Mouse (Mus musculus): ENCODE data around the gene Gm43191.
"Not testable (repeated sequence)": the region's sequence is repeated elsewhere in the genome, so short reads cannot be mapped to it uniquely, and the experiment has no call there.

The Gm43191 gene

DNA sequence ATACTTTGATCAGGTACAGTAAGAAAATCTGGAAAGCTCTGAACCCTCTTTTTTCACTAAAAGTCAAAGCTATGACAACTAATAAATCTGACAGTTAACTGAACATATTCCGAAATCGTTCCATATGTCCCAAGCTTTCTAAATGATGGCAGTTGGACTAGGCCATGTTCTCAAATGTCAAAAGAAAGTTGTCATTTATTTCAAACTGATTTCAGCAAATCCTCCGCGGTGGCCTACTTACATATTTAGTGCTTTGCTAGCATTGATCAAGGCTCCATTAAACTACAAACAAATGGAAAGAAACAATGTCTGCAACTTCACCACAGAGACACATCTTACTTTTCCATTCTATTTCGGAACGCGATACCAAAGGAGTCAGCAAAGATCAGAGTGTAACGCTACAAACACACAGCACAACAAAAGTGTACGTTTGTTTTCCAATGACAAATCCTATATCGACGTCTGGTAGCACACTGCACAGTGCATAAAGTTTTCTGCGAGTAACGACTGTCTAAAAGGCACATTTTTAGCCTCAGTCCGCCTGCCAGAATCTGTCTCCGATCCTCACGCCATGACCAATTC, 19.7 kb downstream of the Gm43191 start:
- DNase-seq: no peak

DNA sequence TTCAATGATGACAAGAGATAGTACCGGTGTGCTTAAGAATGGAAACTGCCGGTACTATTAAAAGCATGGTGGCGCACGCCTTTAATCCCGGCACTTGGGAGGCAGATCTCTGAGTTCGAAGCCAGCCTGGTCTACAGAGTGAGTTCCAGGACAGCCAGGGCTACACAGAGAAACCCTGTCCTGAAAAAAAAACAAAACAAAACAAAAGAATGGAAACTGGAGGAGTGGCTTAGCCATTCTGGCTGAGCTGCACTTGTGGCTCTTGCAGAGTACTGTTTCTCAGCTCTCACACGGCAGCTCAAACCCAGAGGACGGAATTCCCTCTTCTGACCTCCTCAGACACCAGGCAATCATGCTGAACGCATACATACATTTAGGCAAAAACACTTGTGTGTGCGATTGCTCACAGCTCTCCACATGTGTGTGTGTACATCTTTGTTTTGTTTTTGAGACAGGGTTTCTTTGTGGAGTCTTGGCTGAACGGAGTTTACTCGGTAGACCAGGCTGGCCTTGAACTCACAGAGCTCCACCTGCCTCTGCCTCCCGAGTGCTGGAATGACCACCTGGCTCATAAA, 21.1 kb downstream of the Gm43191 start:
- no peak for DNase-seq

DNA sequence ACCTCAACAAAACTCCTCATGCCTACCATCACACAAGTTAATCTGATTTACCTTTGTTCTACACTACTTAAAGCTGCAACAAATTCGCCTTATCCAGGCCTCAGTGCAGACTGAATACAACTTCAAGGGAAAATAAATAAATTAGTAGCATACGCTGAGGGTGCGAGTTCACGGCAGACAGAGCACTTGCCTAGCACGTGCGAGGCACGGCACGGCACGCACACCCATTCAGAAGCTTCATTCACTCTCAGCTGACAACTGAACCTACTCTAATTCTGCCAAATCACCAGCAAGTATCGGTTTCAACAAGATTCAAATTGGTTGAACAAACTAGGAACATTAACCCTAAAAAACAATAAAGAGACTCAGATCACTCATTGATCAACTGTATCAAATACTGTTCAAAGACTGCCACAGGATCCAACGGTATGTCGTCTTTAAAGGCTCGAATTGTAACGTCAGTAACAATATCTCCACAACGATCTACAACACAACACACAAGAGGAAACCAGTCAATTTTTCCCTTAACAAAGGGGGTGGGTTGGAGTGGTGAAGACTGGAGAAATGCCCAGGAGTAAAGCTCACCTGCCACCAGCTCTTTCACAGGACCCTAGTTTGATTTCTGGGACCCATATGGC, 22.0 kb downstream of the Gm43191 start:
- no peak for DNase-seq

DNA sequence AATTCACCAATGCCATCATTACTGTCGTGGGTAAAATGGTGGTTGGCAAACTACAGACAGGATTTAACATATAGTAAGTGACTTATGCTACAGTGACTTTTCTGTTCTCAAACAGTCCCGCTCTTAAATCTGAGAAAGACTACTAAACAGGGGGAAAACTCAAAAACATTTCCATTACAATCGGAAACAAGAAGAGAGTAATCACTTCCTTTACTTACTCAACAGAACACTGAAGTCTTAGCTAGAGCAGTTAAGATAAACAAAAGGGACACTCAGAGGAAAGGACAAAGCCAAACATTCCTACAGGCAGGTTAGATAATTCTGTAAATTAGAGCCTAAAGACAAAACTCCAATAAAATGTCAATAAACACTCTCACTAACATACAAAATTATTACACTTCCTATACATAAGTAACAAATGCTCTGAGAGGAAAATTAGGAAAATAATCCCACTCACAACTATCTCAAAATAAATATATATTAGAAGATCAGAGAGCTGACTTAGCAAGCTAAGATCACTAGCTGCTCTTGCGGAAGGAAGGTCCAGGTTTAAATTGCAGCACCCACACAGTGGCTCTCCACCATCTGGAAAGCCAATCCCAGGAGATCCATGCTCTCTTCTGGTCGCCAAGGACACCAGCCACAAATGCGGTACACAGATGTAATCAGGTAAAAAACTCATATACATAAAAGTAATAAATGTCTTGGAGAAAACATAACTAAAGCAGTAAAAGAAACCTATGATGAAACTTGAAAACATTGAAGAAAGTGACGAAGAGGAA, 24.7 kb downstream of the Gm43191 start:
- DNase-seq: no peak

DNA sequence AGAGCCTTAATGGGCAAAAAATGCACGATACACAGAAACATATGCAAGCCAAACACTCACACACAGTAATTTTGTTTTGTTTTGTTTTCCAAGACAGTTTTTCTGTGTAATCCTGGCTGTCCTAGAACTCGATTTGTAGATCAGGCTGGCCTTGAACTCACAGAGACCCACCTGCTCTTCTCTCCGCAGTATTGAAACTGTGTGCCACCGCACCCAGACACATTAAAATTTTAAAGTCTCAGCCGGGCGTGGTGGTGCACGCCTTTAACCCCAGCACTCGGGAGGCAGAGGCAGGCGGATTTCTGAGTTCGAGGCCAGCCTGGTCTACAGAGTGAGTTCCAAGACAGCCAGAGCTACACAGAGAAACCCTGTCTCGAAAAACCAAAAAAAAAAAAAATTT, 27.0 kb downstream of the Gm43191 start:
- DNase-seq: not testable (repeated sequence)

DNA sequence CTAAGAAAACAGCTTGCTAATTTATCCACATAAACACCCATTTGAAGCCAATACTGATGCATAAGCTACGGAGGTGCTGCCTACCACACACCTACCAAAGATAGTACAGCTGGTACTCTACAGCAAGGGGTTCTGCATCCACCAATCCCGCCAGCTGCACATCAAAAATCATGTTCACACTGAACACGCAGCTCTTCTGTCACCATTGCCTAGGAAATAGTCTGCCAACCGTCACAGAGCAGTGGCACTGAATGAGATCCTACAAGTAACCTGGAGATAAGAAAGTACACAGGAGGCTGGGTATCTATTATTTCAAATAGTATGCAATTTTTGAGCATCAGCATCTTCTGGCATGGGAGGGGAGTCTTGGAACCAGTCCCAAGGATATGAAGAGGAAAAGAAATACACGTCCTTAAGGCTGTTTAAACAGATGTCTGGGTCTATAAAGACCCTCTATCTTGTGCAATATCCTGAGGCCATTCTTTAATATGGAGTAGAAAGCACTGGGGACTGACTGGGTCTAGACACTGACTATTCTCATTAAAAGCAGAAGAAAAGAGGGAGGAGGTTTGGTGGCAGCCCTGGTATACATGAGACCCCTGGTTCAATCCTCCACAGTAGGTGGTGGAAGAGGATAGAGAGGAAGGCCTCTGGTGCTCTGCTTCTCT, 27.6 kb downstream of the Gm43191 start:
- DNase-seq: no peak

DNA sequence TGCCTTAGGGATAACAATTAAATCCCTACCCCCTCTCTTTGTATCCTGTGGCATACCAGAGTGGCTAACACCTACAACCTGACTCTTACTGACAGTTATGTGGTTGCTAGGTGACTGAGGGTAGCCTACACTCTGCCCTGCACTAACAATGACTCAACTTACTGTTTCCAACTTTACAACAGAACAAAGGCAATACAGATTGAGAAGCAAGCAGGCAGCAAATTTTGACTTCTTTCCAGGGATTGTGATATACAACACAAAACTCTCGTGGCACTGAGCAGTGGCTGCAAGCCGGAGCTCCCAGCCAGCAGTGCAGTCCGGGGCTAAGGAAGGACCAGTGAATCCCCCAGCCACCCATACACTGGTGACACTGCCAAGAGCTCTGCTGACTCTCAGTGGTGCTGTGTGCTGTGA, 29.0 kb downstream of the Gm43191 start:
- no peak for DNase-seq

DNA sequence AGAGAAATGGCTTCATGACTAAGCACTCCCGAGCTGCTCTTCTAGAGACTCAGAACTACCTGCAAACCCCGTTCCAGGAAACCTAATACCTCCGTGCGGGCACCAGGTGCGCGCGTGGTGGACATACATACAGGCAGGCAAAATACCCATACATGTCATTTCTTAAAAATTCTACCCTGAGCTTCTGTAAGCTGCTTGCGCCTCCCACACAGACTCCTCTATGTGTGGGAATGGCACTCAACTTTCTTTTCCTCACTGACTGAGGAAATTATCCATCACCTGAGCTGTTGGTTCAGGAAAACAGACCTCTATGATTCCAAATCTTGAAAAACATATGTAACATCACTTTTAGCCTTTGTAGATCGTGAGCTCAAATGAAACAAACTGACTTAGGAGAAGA, 30.4 kb downstream of the Gm43191 start:
- no peak for DNase-seq

DNA sequence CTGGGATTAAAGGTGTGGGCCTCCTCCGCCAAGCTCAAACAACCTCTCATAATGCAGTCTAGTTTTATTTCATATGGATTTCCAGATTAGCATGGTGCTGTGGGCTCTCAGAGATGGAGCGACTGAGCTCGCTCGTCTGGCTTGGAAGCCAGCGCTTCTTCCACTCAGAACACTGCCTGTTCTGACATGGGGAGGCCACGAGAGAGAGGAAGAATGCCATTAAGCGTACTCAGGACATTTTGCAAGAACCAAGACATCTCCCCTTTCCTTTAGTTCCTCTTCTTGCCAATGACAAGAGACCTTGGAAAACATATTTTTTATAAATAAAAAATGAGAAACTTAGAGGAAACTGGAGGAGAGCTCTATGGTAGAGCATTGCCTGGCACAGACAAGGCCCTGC, 32.3 kb downstream of the Gm43191 start:
- no peak for DNase-seq

DNA sequence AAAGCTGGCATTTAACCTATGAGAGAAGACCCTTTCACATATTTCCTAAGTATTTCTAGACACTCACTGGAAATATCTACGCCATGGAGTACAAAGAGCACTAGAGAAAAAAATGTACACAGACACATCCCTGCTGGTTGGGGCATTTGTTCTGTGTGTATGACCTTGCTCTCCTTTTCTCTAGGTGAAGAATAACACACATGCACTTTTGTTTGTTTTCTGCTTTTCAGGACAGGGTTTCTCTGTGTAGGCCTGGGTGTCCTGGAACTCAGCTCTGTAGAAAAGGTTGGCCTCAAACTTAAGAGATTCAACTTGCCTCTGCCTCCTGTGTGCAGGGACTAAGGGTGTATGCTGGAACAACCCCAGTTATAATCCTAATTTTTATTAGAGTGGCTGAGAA, 34.7 kb downstream of the Gm43191 start:
- no peak for DNase-seq

DNA sequence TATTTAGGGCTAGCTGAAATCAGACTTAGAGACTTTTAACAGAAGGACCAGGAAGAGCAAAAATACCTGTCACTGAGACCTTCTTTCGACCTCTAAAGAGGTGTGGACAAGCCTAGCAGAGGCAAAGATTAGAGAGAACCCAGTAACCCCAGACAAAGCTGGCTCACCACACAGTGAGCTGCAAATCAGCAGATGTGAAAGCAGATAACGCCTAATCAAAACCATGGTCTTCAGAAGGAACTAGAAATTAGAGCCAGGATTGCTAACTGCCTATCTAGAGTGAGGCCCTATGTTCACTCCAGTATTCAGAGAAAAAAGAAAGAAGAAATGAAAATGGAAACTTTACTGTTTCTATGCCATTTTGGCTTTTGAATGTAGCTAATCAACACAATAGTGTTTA, 38.7 kb downstream of the Gm43191 start:
- DNase-seq: no peak

DNA sequence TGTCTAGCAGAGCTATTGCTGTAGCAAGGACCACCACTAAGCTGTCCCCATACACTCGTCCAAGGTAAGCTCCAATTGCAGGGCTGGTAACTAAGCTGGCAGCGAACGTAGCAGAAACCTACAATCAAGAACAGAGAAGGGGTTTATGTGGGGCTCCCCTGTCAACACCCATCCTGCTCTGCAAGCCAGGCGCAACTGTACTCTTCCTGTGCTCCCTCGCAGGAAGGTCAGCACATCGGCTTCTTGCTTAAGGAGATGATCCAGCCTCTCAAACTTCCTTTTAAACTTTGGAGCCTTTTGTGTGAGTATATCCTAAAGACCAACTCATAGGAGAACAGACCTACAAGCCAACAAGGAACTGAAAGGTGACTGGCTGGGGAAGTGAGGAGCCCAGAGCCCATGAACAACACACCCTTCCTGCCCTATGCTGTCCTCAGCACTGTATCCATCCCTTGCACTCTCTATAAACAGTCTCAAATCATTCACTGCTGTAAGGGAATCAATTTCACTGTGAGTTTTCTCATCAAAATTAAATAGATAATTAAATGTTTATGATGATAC, 39.2 kb downstream of the Gm43191 start:
- no peak for DNase-seq

DNA sequence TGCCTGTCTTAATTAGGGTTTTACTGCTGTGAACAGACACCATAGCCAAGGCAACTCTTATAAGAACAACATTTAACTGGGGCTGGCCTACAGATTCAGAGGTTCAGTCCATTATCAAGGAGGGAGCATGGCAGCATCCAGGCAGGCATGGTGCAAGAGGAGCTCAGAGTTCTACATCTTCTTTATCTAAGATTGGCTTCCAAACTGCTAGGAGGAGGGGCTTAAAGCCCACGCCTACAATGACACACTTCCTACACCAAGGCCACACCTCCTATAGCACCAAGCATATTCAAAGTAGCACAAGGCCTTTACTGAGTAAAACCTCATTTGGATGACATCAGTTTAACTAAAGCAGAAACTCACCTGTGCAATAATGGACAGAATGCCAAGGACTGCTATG, 41.0 kb downstream of the Gm43191 start:
- no peak for DNase-seq

DNA sequence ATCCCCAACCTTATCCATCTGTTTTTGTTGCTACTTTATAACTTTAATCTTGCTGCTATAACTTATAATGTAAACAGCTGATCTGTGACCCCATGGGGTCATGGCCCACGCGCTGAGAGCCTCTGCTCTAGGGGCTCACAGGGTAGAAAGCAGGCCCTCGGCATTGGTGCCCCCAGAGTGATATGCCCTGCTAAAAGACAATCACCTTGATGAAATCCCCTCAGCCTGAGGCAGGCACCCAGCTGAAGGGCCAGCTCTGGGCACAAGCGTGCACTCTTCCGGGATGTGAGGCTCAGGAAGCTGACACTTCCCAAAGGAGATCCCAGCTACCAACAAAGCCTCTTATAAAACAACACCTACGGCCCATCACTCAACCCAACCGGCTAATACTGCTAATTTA, 42.5 kb downstream of the Gm43191 start:
- DNase-seq: no peak

DNA sequence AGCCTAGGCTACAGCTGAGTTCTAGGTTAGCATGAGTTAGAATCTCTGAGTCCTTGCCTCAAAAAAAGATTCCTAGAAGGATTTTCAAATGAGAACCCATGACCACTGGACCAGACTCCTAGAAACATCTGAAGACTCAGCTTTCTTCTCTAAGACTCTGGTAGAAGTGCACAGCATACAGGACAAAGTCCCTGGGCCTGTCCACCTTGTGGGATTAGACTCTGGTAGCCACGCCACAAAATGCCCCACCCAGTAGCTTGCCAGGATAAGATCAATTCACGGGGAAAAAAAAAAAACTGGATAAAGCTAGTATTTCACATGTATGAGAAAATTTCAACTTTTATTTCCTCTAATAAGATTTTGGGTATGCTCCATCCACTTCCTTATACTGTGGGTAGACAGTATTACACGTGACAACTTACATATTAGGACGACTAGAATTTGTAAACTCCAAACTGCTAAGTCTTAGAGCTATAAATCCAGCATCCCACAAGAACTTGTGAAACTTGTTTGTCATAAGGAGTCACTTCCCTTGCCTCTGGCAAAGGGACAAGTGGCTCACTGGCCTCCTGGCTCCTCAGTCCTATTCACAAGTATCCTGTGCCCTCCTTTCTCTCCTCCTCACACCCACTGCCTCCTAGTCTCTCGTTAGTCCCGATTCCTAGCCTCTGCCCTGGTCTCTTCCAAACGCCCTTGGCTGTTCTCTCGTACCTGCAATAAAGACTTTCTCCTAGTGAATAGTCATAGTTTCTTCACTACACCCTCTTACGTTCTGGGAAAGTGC, 43.2 kb downstream of the Gm43191 start:
- DNase-seq: no peak

DNA sequence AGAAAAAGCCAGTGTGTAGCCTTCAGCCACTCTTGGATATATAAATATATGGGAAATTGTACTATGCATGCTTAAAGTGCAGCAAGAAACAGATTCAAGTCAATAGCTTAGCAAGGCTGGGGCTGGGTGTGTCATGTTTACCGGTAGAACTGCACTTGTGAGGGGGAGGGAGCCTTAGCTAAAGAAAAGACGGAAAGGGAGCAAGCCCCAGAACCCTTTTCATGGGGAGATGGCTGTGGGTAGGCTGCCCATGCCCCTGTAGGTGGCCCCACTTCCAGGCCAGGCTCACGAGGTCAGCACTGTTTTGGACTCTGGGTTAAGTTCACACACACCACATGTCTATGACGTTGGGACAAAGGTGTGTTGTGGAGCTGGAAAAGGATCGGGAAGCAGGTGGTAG, 45.3 kb downstream of the Gm43191 start:
- no peak for DNase-seq

DNA sequence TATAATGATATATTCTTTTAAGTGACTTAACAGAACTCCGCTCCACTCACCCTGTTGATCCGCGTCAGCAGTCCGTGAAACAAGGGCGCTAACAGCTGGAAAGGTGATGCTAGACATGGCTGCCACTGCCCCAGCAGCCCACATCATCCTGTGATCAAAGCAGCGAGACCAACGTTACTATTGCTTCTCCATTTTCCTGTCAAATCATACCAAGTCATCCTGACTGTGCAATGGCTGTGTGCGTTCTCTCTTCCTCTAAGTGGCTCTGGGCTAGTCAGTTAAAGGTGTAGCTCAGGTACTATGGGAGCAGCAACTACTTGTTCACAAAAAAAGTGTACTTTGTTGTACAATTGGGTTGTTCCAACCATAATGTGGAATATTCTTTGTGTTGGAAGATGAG, 46.2 kb downstream of the Gm43191 start:
- DNase-seq: no peak

DNA sequence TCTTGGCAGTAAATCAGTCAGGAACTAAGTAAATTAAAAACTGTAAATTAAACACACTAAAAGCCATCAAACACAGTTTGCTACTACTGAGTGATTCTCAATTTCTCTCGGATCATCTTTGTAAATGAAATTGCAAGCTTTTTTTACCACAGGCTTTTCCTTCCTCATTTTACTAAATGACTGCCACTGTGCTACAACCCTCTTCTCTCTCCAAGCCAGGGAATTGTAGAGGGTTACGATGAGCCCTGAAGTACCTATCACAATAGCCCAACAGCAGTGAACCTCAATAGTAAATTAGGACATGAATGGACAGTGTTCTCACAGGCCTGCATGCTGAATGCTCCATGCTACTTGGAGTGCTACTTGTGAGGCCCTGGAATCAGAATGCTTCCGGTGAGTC, 47.0 kb downstream of the Gm43191 start:
- DNase-seq: no peak

DNA sequence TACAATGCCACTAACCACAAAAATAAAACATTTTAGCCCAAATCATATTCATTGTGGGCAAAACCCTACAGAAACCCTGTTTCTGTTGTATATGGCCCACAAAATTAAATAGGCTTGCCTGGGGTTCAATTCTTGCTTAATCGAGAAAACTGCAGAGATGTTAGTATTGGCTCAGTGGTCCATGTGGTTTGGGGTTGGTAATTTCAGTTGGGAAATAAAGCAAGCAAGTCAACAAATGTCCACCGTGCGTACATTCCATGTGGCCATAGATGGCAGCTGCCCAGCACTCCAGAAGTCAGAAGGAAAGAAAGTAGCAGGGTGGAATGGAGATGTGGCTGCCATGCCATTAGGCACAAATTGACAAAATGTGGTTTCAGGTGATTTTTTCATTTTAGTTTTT, 48.1 kb downstream of the Gm43191 start:
- no peak for DNase-seq

DNA sequence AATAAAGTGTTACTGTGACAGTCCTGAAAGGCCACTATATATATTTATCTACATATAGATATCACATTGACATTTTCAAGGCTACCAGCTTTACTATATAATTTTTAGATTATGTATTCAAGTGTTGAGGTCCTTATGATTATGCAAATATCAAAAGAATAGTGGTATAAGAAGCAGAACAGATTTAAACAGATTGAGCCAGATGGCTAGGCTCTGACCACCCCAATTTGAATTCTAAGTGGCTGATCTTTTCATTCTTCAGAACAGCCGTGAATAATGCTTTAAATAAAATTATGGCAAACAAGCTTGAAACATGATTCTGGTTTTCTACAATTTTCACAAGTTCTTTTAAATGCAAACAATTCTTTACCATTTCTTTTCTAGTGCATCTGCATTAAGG, 49.6 kb downstream of the Gm43191 start:
- no peak for DNase-seq

DNA sequence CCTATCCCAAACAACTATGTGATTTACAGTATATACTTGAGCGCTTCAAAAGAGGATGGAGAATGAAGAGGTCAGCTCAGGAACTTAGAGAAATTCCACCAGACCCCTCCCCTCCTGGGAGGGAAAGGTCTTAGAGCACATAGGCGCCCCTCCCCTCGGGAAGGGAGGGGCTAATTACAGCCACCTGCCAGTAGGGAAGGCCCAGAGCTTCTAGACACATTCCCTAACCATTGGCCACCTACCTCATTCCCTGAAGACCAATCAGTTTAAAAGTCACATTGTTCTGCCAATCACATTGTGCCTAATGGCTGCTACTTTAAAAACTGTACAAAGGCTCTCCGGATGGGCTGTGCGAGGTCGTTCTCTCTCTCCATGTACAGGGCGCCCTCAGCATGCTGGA, 58.4 kb downstream of the Gm43191 start:
- no peak for DNase-seq

DNA sequence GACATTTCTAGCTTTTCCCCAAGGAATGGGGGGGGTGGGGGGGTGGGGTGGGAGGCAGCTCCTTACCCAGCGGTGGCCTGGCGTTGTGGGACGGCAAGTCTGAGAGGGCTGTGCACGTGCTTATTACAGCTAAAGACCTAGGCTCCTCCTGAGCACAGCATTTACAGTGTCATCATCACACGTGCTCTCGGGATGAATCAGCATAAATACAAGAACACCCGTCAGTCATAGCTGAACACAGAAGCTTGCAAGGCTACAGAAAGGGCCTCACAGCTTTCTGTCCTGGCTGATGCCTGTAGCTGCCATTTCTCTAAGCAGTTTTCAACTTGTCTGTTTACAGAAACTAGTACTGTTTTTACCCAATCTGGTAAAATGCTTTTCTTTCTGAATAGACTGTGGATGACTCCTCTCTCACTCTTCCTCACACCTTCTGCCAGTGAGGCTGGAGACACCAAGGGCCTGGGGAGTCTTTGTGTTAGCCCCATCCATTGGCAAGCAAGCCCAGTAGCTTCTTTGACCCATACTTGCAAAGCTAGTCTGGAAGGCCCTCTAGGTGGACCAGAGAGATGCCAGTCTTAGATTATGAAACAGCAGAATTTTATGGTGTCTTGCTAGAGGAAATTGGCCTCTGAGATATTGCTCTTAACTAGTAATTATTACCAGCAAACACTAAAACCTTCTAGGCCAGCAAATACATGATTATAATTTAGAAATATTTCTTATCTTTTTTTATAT, 60.3 kb downstream of the Gm43191 start:
- no peak for DNase-seq
